Mouse (Mus musculus): ENCODE data around the gene Gse1. TPM values are rescaled to one million over a fixed set of nuclear protein-coding genes. Genes with fewer than 3 reads are reported as not detected.

Gse1 gene
- polyA plus RNA-seq, 1 experiment from 2014 or later, result 12.2 TPM

DNA sequence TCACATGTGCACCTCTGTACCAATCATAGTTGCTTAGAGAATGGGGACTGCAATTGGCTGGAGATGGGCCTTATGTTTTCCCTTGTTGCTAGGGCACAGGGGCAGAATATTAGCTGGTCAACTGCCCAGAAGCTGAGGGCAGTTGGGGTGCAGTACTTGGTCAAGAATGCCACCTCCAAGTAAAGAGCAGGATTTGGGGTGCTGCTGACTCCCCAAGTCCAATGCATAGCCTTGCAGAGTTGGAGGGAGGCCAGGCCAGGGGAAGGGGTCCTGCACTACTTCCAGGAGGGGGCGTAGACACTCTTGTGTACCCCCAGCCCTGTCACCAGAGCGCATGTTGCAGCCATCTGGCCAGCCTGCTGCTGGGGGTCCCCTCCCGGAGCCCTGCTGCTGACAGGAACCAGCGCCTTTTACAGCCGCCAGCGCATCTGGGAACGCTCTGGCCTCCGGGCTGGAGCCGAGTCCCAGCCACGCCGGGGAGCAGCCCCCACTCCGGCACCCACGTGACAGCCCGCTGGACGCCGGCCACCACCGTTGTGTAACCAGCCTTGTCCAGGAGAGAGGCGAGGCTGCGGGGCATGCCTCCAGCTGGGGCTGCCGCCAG is 37.3 kb upstream of the Gse1 start:
- H3K27me3 ChIP-seq (replicated peaks), result no peaks in the 10 kb centered on the region
- peaks cover 33% of the 10 kb centered on the region for H3K4me1 ChIP-seq
- H3K4me2 ChIP-seq, result peak overlapping the region; percentile 52
- 27% methylated on average over 20 of the region's 20 CpGs for WGBS
- peak; percentile 83 for ATAC-seq (ENCODE audit: low FRiP score)
- 0 out of 2 replicates have a peak overlapping the region, but pooled peaks have one; percentile 30 for H3K9ac ChIP-seq (replicated peaks)
- H3K9me3 ChIP-seq (replicated peaks), result no peaks in the 10 kb centered on the region
- H3K4me3 ChIP-seq (replicated peaks), result peak overlapping the region; percentile 17; the same call in 1 of the 2 replicates
- no peaks in the 10 kb centered on the region for H3K36me3 ChIP-seq
- peak overlapping the region; percentile 85 for H3K27ac ChIP-seq (replicated peaks)

- 55% methylated on average over 5 of the region's 5 CpGs for WGBS
- Histone ChIP-seq H3K9ac (replicated peaks) (no peak overlapping the region), H3K36me3 (no peaks in the 10 kb centered on the region), H3K4me1 (peaks cover 25% of the 10 kb centered on the region), H3K27me3 (replicated peaks) (no peaks in the 10 kb centered on the region), H3K27ac (replicated peaks) (peak overlapping the region; percentile 85), H3K4me2 (peak overlapping the region; percentile 52; the same call in 1 of the 2 replicates), H3K4me3 (replicated peaks) (no peak overlapping the region), H3K9me3 (replicated peaks) (no peaks in the 10 kb centered on the region)
- ATAC-seq (ENCODE audit: low FRiP score), result no peak; the same call in 1 of the 2 replicates
Measured at GRCm38 (mm10) chr8:120191633-120192032, 36.6 kb upstream of the Gse1 start.

DNA sequence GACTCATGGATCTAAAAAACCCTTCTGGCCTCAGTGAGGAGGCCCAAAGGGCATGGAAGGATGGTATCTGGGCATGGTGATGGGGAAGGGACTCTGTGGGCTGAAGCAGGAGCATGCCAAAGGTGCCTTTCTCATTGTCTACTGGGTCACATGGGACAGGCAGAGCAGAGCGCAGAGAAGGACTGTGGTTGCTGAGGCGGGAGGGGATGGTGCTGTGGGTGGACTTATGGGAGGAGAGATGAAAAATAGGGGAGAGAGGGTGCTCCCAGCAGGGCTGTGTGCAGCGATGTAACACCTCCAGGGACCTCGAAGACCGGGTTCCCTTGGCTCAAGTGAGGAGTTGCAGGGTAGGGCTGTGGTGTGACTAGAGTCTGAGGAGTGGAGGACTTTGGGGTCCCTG is 36.1 kb upstream of the Gse1 start:
- H3K27ac ChIP-seq (replicated peaks), result peak overlapping the region; percentile 85; the same call in 1 of the 2 replicates
- no peaks in the 10 kb centered on the region for H3K27me3 ChIP-seq (replicated peaks)
- H3K9me3 ChIP-seq (replicated peaks), result no peaks in the 10 kb centered on the region
- no peak for ATAC-seq (ENCODE audit: low FRiP score)
- no peak overlapping the region for H3K4me3 ChIP-seq (replicated peaks)
- no peaks in the 10 kb centered on the region for H3K36me3 ChIP-seq
- WGBS, result 97% methylated on average over 5 of the region's 5 CpGs
- no peak overlapping the region for H3K4me2 ChIP-seq
- peaks cover 24% of the 10 kb centered on the region for H3K4me1 ChIP-seq
- H3K9ac ChIP-seq (replicated peaks), result no peak overlapping the region

DNA sequence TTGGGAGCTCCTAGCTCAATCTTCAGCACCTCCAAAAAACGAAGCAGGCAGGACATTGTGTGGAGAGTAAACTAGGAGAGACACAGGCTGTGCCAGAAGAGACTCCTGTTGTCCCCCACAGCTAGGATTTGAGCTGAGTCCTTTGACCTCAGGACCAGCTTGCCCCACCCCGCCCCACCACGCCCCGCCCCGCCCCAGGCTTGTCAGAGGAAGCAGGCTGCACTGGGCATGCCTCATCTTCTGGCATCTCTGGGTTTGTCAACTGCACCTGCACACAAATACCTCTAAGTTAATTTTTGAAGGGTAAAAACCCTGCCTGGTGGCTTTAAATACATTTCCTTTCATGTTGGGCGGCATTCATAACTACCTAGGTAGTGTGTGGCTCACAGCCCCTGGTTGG is 26.9 kb upstream of the Gse1 start:
- no peak overlapping the region for H3K9ac ChIP-seq (replicated peaks)
- H3K36me3 ChIP-seq, result no peaks in the 10 kb centered on the region
- ATAC-seq (ENCODE audit: low FRiP score), result no peak
- no peaks in the 10 kb centered on the region for H3K27me3 ChIP-seq (replicated peaks)
- H3K4me1 ChIP-seq, result peaks cover 8% of the 10 kb centered on the region; the same call in 1 of the 2 replicates
- 93% methylated on average over 6 of the region's 6 CpGs for WGBS
- no peak overlapping the region for H3K4me3 ChIP-seq (replicated peaks)
- H3K9me3 ChIP-seq (replicated peaks), result no peaks in the 10 kb centered on the region
- no peak overlapping the region for H3K27ac ChIP-seq (replicated peaks)
- H3K4me2 ChIP-seq, result no peak overlapping the region

- no peak overlapping the region for H3K9ac ChIP-seq (replicated peaks)
- peaks cover 8% of the 10 kb centered on the region; the same call in 1 of the 2 replicates for H3K4me1 ChIP-seq
- no peaks in the 10 kb centered on the region for H3K9me3 ChIP-seq (replicated peaks)
- no peaks in the 10 kb centered on the region for H3K36me3 ChIP-seq
- WGBS, result 70% methylated on average over 3 of the region's 3 CpGs
- H3K27me3 ChIP-seq (replicated peaks), result no peaks in the 10 kb centered on the region
- no peak overlapping the region for H3K27ac ChIP-seq (replicated peaks)
- ATAC-seq (ENCODE audit: low FRiP score), result no peak
- no peak overlapping the region for H3K4me2 ChIP-seq
- H3K4me3 ChIP-seq (replicated peaks), result no peak overlapping the region
Measured at GRCm38 (mm10) chr8:120202546-120202945, 25.7 kb upstream of the Gse1 start.

GRCm38 (mm10) chr8:120204736-120205360 is 23.4 kb upstream of the Gse1 start:
- WGBS, result 66% methylated on average over 7 of the region's 7 CpGs
- Histone ChIP-seq H3K4me1 (peaks cover 17% of the 10 kb centered on the region), H3K9me3 (replicated peaks) (no peaks in the 10 kb centered on the region), H3K4me3 (replicated peaks) (no peak overlapping the region), H3K27me3 (replicated peaks) (no peaks in the 10 kb centered on the region), H3K9ac (replicated peaks) (no peak overlapping the region), H3K4me2 (no peak overlapping the region), H3K36me3 (no peaks in the 10 kb centered on the region), H3K27ac (replicated peaks) (no peak overlapping the region)
- ATAC-seq (ENCODE audit: low FRiP score), result no peak

- no peaks in the 10 kb centered on the region for H3K9me3 ChIP-seq (replicated peaks)
- peaks cover 17% of the 10 kb centered on the region for H3K4me1 ChIP-seq
- no peak overlapping the region for H3K4me3 ChIP-seq (replicated peaks)
- H3K27ac ChIP-seq (replicated peaks), result no peak overlapping the region
- no peaks in the 10 kb centered on the region for H3K27me3 ChIP-seq (replicated peaks)
- H3K9ac ChIP-seq (replicated peaks), result no peak overlapping the region
- H3K36me3 ChIP-seq, result no peaks in the 10 kb centered on the region
- no peak for ATAC-seq (ENCODE audit: low FRiP score)
- 90% methylated on average over 9 of the region's 9 CpGs for WGBS
- no peak overlapping the region for H3K4me2 ChIP-seq
Measured at GRCm38 (mm10) chr8:120205916-120206315, 22.3 kb upstream of the Gse1 start.

DNA sequence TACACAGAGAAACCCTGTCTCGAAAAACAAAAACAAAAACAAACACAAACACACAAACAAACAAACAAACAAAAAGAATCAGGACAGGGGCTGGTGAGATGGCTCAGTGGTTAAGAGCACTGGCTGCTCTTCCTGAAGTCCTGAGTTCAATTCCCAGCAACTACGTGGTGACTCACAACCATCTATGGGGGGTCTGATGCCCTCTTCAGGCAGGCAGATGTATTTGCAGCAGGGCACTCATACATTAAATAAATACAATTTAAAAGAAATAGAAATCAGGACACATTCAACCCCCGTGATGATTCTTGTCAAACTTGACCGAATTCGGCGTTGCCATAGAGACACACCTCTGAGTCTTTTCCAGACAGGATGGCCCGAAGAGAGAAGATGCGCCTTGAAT is 20.9 kb upstream of the Gse1 start:
- Histone ChIP-seq H3K27ac (replicated peaks) (no peak overlapping the region), H3K4me2 (no peak overlapping the region), H3K9me3 (replicated peaks) (no peaks in the 10 kb centered on the region), H3K27me3 (replicated peaks) (no peaks in the 10 kb centered on the region), H3K9ac (replicated peaks) (no peak overlapping the region), H3K4me3 (replicated peaks) (no peak overlapping the region), H3K36me3 (no peaks in the 10 kb centered on the region), H3K4me1 (peaks cover 17% of the 10 kb centered on the region)
- no peak for ATAC-seq (ENCODE audit: low FRiP score)
- 85% methylated on average over 8 of the region's 8 CpGs for WGBS

- no peak overlapping the region for H3K4me2 ChIP-seq
- no peak overlapping the region for H3K27ac ChIP-seq (replicated peaks)
- H3K36me3 ChIP-seq, result no peaks in the 10 kb centered on the region
- H3K9me3 ChIP-seq (replicated peaks), result no peaks in the 10 kb centered on the region
- no peak overlapping the region for H3K4me3 ChIP-seq (replicated peaks)
- WGBS, result 45% methylated on average over 11 of the region's 11 CpGs
- H3K4me1 ChIP-seq, result peaks cover 17% of the 10 kb centered on the region
- no peaks in the 10 kb centered on the region for H3K27me3 ChIP-seq (replicated peaks)
- ATAC-seq (ENCODE audit: low FRiP score), result no peak
- H3K9ac ChIP-seq (replicated peaks), result no peak overlapping the region
Measured at GRCm38 (mm10) chr8:120208113-120208512, 20.1 kb upstream of the Gse1 start.

- WGBS, result 24% methylated on average over 4 of the region's 4 CpGs
- H3K4me1 ChIP-seq, result peaks cover 23% of the 10 kb centered on the region
- no peak overlapping the region for H3K27ac ChIP-seq (replicated peaks)
- H3K9me3 ChIP-seq (replicated peaks), result no peaks in the 10 kb centered on the region
- no peak for ATAC-seq (ENCODE audit: low FRiP score)
- no peak overlapping the region for H3K4me3 ChIP-seq (replicated peaks)
- H3K9ac ChIP-seq (replicated peaks), result no peak overlapping the region
- H3K36me3 ChIP-seq, result no peaks in the 10 kb centered on the region
- H3K4me2 ChIP-seq, result no peak overlapping the region
- no peaks in the 10 kb centered on the region for H3K27me3 ChIP-seq (replicated peaks)
Measured at GRCm38 (mm10) chr8:120211345-120211744, 16.9 kb upstream of the Gse1 start.

DNA sequence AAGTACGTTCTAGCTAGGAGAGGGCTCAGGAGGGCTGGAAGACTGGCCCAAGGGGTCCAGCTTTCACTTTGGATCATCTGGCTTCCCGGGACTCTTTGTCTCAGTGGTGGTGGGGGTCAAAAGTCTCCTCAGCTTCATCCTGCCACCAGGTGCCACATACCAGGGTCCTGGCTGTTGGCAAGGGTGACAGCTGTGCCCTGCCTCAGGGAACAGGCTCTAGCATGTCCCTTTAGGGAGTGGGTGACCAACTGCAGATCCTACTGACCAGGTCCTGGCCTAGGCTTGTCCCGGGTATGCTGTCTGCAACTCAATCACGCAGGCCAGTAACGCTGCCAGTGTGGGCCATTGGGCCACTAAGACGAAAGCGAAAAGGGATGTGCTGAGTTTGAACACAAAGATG is 15.7 kb upstream of the Gse1 start:
- no peak for ATAC-seq (ENCODE audit: low FRiP score)
- no peaks in the 10 kb centered on the region for H3K9me3 ChIP-seq (replicated peaks)
- no peak overlapping the region for H3K9ac ChIP-seq (replicated peaks)
- no peak overlapping the region for H3K4me2 ChIP-seq
- H3K4me3 ChIP-seq (replicated peaks), result no peak overlapping the region
- H3K27ac ChIP-seq (replicated peaks), result no peak overlapping the region
- H3K36me3 ChIP-seq, result no peaks in the 10 kb centered on the region
- peaks cover 34% of the 10 kb centered on the region for H3K4me1 ChIP-seq
- H3K27me3 ChIP-seq (replicated peaks), result no peaks in the 10 kb centered on the region
- WGBS, result 87% methylated on average over 7 of the region's 7 CpGs

- no peak overlapping the region for H3K27ac ChIP-seq (replicated peaks)
Measured at GRCm38 (mm10) chr8:120213229-120213628, 15.0 kb upstream of the Gse1 start.

More at GRCm38 (mm10) chr8:120213229-120213628, 15.0 kb upstream of the Gse1 start:
- H3K9ac ChIP-seq (replicated peaks), result no peak overlapping the region
- H3K9me3 ChIP-seq (replicated peaks), result no peaks in the 10 kb centered on the region
- no peak overlapping the region for H3K4me2 ChIP-seq
- no peaks in the 10 kb centered on the region for H3K27me3 ChIP-seq (replicated peaks)
- H3K4me1 ChIP-seq, result peaks cover 31% of the 10 kb centered on the region
- H3K4me3 ChIP-seq (replicated peaks), result no peak overlapping the region
- WGBS, result 95% methylated on average over 3 of the region's 3 CpGs
- H3K36me3 ChIP-seq, result no peaks in the 10 kb centered on the region
- no peak for ATAC-seq (ENCODE audit: low FRiP score)
